Mouse (Mus musculus) bone marrow, adult 2 months (tissue): ENCODE data around the gene Fam217b.

Experiments used
- CTCF ChIP-seq: fragments of 200-500 bp; IDR thresholded peaks from 2 replicates; pipeline ENCODE4 v1.5.1; 2011; ENCODE audit warnings: low read length, control low read depth; ENCODE audit not compliant: control insufficient read depth, insufficient read depth
- POLR2A ChIP-seq: fragments of 200-500 bp; IDR thresholded peaks from 2 replicates; pipeline ENCODE4 v1.6.1; 2011; ENCODE audit warnings: low read depth, mild to moderate bottlenecking, control low read depth, low read length, borderline replicate concordance; ENCODE audit not compliant: control insufficient read depth

GRCm38 (mm10) chr2:178450236-178450635 lies 35.9 kb downstream of the Fam217b start:
- TF ChIP-seq CTCF: no peak
- no peak for TF ChIP-seq POLR2A
